Mouse (Mus musculus) stomach, postnatal 0 days (tissue): ENCODE results near the gene Muc5ac.
"Not testable (repeated sequence)": the region's sequence is repeated elsewhere in the genome, so short reads cannot be mapped to it uniquely, and the experiment has no call there.

Experiments
- CTCF ChIP-seq: IDR thresholded peaks from 2 replicates; pipeline ENCODE4 v1.5.1; 2016; ENCODE audit warnings: antibody characterized with exemption, low read depth, mild to moderate bottlenecking, moderate library complexity
- EP300 ChIP-seq: optimal IDR thresholded peaks from 2 replicates; pipeline ENCODE3; 2016; ENCODE audit warnings: antibody characterized with exemption

DNA sequence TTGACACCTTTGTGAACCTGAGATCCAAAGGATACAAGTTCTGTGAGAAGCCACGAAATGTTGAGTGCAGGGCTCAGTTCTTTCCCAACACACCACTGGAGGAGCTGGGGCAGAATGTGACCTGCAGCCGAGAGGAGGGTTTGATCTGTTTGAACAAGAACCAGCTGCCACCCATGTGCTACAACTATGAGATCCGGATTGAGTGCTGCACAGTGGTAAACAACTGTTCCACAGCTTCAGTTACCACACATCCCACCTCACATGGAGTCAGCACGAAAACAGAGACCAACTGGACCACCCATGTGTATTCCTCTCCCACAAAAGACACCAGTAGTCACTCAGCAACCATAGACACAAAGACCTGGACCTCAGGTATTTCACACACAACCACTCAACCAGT is 21.2 kb downstream of the Muc5ac start:
- TF ChIP-seq CTCF, EP300: not testable (repeated sequence)
